Mouse (Mus musculus) kidney, adult 11 months (tissue): ENCODE data around the gene Olfr885.

Source experiments
- DNase-seq: peaks from one replicate; pipeline ENCODE4 v3.0.0; 2022

Gene Olfr885

GRCm38 (mm10) chr9:38061022-38061421 lies at the start of gene Olfr885:
TSS of gene Olfr885 (plus strand) at chr9:38061322.
- no peak for DNase-seq

- DNase-seq, result no peak
These were observed 35.6 kb upstream of the Olfr885 start, which contains the start of gene Olfr883 for GRCm38 (mm10) chr9:38025508-38025907. TSS of gene Olfr883 (plus strand) at chr9:38025808.

- DNase-seq, result no peak
These were observed 14.9 kb upstream of the Olfr885 start, which contains the start of gene Olfr884 for GRCm38 (mm10) chr9:38046255-38046654. TSS of gene Olfr884 (plus strand) at chr9:38046555.

- DNase-seq, result no peak
These were observed 22.6 kb downstream of the Olfr885 start, which contains the start of gene Olfr887 for GRCm38 (mm10) chr9:38083772-38084171. TSS of gene Olfr887 (plus strand) at chr9:38084072.

GRCm38 (mm10) chr9:38107828-38108227 lies 46.7 kb downstream of the Olfr885 start, which contains the start of gene Olfr888:
TSS of gene Olfr888 (plus strand) at chr9:38108128.
- no peak for DNase-seq
